Mouse (Mus musculus): Measurements from ENCODE around the gene Ighmbp2. TPM values are rescaled to one million over a fixed set of nuclear protein-coding genes. Genes with fewer than 3 reads are reported as not detected.
"Not testable (repeated sequence)": the region's sequence is repeated elsewhere in the genome, so short reads cannot be mapped to it uniquely, and the experiment has no call there.

Gene Ighmbp2
- polyA plus RNA-seq, 1 experiment from 2014 or later, result 4.8 TPM

DNA sequence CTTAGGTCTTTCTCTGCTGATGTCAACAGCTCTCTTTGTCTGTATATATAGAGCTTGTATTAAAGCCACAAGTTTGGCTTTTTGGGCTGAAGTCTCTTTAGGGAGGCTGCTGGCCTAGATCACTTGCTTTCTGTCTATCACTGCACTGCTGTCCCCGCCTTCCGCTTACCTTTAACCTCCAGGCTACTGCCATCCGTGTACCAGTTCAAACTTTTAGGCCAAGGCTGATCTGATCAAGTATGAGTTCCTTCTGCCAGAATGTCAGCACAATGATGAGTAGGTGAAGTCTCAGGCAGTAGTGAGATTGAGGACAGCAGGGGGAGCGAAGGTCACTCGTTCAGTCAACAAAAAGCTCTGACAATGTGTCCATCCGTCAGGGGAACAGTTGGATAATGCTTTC lies 57.6 kb downstream of the Ighmbp2 start:
- H3K27me3 ChIP-seq (ENCODE audit: control insufficient read depth, insufficient read depth, low read length); H3K4me2 ChIP-seq (ENCODE audit: low read length); H3K4me1 ChIP-seq (ENCODE audit: control insufficient read depth in 2 of 2, insufficient read depth in 2 of 2, low read length in 2 of 2); H3K36me3 ChIP-seq (ENCODE audit: control insufficient read depth, insufficient read depth, low read length); H3K9me3 ChIP-seq (ENCODE audit: control insufficient read depth, low read length); H3K4me3 ChIP-seq (ENCODE audit: control insufficient read depth in 1 of 2, insufficient read depth in 1 of 2, low read depth in 1 of 2, low read length in 2 of 2); H3K27ac ChIP-seq (replicated peaks in 1 of 2; ENCODE audit: control insufficient read depth in 1 of 2, insufficient read depth in 1 of 2, low read depth in 2 of 2, low read length in 2 of 2); ATAC-seq (ENCODE audit: insufficient number of reproducible peaks, insufficient read depth, low FRiP score, low read depth); H3K9ac ChIP-seq (ENCODE audit: low read length): not testable (repeated sequence)
- WGBS, result 54% methylated on average over 4 of the region's 6 CpGs

DNA sequence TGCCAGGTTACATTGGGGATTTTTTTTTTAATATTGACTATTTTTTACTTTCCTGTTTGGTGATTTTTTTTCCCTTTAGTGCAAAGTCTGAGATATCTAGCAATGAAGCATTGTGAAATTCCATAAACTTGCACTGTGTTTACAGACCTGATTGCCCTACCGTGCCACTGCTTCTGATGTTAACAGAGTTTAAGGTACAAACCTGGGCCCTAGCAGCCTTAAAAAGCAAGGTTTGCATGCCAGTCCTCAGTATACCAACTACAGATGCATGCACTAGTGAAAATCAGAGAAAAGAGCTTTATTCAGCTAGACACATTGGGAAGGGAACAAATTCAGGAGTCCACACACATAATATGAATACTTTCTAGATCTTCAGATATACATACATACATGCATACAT lies 67.9 kb downstream of the Ighmbp2 start:
- not testable (repeated sequence) for H3K4me3 ChIP-seq (ENCODE audit: control insufficient read depth in 1 of 2, insufficient read depth in 1 of 2, low read depth in 1 of 2, low read length in 2 of 2); ATAC-seq (ENCODE audit: insufficient number of reproducible peaks, insufficient read depth, low FRiP score, low read depth); H3K27me3 ChIP-seq (ENCODE audit: control insufficient read depth, insufficient read depth, low read length); H3K9ac ChIP-seq (ENCODE audit: low read length); H3K4me2 ChIP-seq (ENCODE audit: low read length); H3K27ac ChIP-seq (replicated peaks in 1 of 2; ENCODE audit: control insufficient read depth in 1 of 2, insufficient read depth in 1 of 2, low read depth in 2 of 2, low read length in 2 of 2); H3K9me3 ChIP-seq (ENCODE audit: control insufficient read depth, low read length); H3K36me3 ChIP-seq (ENCODE audit: control insufficient read depth, insufficient read depth, low read length); H3K4me1 ChIP-seq (ENCODE audit: control insufficient read depth in 2 of 2, insufficient read depth in 2 of 2, low read length in 2 of 2)
- WGBS, result 55% methylated on average over 1 of the region's 1 CpGs

Small RNAs within 50 kb of the gene (microRNA-seq; reads per million reads assigned to microRNA genes)
- gene Mir6984, result 0.84 reads per million

Other genes starting within 250 kb of the Ighmbp2 start
- gene Mrpl21, start 116 bp downstream of the Ighmbp2 start, polyA plus RNA-seq (2014; fragmentation: Nextera tagmentation; extraction: Ambion mirVana), result 102 and 112 TPM in 2 replicates
- gene Cpt1a, start 39.3 kb upstream of the Ighmbp2 start, polyA plus RNA-seq (2014; fragmentation: Nextera tagmentation; extraction: Ambion mirVana), result 29.2 and 34.9 TPM in 2 replicates
- 0.47 and 1.1 TPM in 2 replicates for gene Tesmin, start 105.8 kb upstream of the Ighmbp2 start, polyA plus RNA-seq (2014; fragmentation: Nextera tagmentation; extraction: Ambion mirVana)
- gene Gal, start 131.5 kb upstream of the Ighmbp2 start, polyA plus RNA-seq (2014; fragmentation: Nextera tagmentation; extraction: Ambion mirVana), result 6.4 and 8.0 TPM in 2 replicates